Mouse (Mus musculus) bone marrow macrophage, adult 2 months (primary cell): ENCODE measurements around the gene Myo1d.

Experiments used
- CTCF ChIP-seq: IDR thresholded peaks from 2 replicates; pipeline ENCODE4 v1.5.1; 2012; ENCODE audit warnings: low read depth, mild to moderate bottlenecking, low read length, moderate library complexity
- POLR2A ChIP-seq: IDR thresholded peaks from 2 replicates; pipeline ENCODE4 v1.6.1; 2012; ENCODE audit warnings: mild to moderate bottlenecking, low read depth, low read length, borderline replicate concordance

- no peak for TF ChIP-seq POLR2A
- no peak for TF ChIP-seq CTCF
These were observed 106.8 kb downstream of the Myo1d start for GRCm38 (mm10) chr11:80673013-80673412.
